Mouse (Mus musculus): ENCODE results near the gene Rbm47. TPM values are rescaled to one million over a fixed set of nuclear protein-coding genes. Genes with fewer than 3 reads are reported as not detected.
A peak's percentile ranks its signal among the peaks of the same experiment; 100 is the strongest.

The Rbm47 gene
- total RNA-seq, 2 experiments from 2014 or later = 0.83 to 0.96 TPM

DNA sequence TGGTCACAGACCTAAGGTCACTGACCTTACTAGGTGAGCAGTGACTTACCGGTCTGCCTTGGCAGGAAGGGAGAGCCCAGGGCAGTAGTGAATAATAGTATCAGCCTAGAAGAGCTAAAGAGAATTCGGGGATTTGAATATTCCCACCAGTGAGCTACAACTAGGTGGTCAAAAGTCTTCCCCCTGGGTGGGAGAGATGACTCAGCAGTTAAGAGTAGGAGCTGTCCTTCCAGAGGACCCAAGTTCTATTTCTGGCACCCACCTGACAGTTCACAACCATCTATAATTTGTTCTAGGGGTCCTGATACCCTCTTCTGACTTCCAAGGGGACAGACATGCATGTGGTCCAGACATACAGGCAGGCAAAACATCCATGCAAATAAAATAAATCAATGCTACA, 102.6 kb downstream of the Rbm47 start:
- intact Hi-C loops (cut with DNase I) = no loop called here
- no peak for DNase-seq

DNA sequence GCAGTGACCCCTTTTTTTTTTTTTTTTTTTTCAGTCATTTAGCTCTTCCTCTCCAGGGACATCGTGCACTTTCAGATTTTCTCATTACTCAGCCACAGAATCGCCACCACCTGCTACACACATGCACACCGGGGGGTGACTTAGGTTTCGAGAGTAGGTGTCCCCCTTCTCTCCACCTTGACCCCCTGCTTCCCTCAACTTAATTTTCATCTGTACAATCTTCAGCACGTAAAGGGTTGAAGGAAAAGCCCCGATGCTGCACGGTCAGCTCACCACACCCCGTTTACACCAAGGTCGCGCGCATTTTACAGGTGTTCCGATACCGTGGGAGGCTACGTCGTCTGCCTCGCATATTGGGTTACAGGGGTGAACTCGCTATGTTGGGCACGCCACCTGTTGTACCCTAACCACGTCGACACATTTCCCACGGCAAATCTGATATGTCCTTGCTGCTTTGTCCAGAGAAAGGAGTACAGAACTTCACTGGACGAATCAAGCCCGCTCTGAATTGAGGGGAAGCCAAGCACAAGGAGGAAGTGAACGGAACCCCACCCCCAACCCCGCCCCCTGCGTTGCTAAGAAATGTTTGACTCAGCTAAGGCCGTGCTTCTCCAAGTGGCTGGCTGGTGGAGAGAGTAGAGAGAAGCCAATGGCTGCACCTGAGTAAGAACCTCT, 103.3 kb downstream of the Rbm47 start:
- intact Hi-C loops (cut with DNase I) = no loop called here
- DNase-seq = no peak

GRCm38 (mm10) chr5:66069133-66069469, 103.8 kb downstream of the Rbm47 start:
- no peak for DNase-seq
- intact Hi-C loops (cut with DNase I) = no loop called here

- no peak for DNase-seq
- intact Hi-C loops (cut with DNase I) = no loop called here
These were observed 104.6 kb downstream of the Rbm47 start for GRCm38 (mm10) chr5:66068068-66068920.

DNA sequence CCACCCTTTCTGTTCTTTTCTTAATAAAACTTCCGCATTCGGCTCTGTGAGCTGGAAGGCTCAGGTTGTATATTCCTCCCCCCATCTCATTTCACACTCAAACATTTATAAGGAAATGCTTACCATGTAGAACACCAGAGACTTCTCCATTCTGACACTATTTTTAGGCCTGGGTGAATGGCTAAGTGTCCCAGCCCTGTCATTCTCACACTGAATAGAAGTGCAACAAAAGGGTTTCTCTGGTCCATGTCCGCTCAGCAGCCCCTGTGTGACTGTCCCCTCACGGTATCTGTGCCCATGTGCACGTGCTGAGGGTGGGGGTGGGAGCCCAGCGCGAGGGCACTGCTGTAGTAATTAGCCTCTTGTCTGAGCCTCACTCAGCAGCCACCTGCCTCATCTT, 105.7 kb downstream of the Rbm47 start:
- no peak for DNase-seq
- intact Hi-C loops (cut with DNase I) = no loop called here

GRCm38 (mm10) chr5:66062930-66063220, 110.0 kb downstream of the Rbm47 start:
- DNase-seq = no peak
- intact Hi-C loops (cut with DNase I) = no loop called here

DNA sequence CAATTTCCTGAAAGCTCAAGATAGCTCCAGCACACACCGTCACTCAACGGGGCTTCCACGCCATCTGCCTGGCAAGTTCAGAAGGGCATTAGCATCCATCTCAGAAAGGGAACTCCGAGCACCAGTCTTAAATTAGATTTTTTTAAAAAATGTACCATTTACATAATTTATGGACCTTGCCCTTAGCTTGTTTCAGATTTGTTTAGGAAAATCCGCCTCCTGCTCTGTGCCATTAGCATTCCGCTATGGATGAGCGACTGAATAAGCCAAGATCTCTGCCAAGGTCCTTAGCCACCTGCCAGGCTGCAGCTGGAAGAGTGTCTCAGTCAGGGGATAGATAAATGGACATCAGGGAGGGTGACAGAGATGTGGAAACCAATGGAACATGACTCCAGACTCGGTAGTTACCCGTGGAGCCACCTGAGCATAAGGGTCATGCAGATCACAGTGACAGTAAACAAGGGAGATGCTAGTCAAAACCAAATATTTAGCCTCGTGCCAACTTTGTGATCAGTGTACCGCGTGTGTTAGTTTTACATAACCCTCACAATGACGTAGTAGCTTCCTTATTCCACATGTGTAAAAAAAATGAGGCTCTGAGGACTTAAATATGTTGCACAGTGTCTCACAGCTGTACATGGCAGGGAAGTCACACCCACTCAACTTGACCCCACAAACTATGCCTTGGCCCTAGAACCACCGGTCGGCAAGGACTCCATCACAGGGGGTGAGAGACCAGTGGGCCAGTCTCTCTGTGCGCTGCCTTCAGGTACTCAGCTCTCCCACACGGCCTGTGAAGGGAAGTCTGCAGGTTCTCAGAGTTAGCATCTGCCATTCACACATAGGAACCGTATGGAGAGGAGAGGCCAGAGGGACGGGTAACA, 110.6 kb downstream of the Rbm47 start:
- DNase-seq = peak; percentile 60
- intact Hi-C loops (cut with DNase I) = no loop called here

DNA sequence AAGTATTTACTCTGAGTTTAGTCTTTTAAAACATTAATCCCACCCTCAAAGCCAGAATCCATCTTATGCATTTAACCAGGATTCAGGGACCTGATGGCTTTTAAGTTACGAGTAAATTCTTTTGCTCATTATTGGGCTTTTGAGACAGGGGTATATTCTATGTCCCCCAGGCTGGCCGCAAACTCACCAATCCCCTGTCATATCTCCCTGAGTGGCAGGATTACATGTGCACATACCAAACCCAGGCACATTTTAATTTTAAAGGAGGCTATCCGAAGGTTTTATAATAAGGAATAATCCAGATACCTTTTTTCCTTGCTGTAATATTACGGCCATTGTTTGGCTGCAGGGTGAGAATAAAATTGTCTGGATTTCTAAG, 111.3 kb downstream of the Rbm47 start:
- no peak for DNase-seq
- intact Hi-C loops (cut with DNase I) = no loop called here

DNA sequence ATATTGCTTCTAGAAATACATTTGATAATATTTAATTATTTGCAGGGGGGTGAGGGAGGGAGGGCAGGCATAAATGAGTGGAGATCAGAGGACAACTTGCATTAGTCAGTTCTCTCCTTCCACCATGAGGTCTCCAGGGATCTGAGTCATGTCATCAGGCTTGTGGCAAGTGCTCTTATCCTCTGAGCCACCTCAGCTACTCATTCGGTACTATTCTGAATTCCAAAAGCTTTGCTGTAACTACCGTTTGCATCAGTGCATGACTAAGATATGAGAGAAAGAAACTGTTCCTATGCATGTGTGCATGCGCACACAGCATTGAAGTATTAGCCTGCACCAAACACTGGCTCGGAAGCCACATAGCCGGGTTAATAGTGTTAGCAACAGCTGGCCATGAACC, 114.1 kb downstream of the Rbm47 start:
- intact Hi-C loops (cut with DNase I) = no loop called here
- no peak for DNase-seq

- intact Hi-C loops (cut with DNase I) = no loop called here
- no peak for DNase-seq
These were observed 116.2 kb downstream of the Rbm47 start for GRCm38 (mm10) chr5:66056680-66057079.

DNA sequence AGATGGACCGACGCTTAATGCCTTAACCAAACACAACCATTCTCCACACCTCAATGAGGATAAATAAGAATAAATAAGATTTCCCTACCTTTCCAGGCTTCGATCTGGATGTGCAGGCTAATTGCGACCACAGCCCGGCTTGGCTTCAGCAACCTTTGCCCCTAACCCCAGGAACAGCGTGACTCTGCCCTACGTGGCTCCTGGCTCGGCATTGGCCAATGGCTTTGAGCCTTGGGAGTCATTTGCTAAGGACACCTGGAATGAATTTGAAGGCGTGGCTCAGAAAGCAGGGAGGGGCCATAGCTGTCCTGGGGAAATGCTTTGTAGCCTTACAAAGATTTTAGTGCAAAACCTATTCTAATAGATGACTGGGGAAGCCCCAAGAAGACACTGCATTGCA, 118.5 kb downstream of the Rbm47 start:
- intact Hi-C loops (cut with DNase I) = no loop called here
- DNase-seq = no peak

DNA sequence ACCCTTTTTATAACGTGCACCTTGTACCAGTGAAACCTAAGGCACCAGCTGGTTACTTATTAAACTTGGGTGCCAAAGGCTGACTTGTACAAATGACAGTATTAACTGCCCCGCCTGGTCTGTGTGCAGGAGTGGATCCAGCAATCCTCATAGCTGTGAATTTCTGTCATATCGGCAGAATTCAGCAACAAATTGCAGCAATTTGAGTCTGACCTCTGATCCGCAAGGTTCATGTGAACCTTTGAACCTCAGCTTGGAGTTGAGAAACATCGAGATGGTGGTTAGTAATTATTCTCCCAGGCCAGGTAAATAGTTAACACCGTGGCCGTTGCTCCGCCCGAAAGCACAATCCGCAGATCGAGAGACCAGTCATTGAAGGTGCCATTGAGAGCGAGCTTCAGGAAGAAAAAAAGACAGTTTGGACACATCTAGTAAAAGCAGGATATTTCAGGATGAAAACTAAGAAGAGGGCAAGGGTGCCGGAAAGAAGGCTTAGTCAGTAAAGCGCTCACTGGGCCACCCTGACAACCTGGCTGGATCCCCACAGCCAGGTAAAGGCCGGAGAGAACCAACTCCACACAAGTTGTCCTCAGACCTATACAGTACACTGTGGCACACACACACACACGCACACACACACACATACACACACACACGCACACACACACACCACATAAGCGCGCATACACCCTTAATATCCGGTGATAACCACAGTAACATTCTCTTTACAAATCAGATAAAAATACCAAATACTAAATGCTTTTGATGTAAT, 120.0 kb downstream of the Rbm47 start:
- no peak for DNase-seq
- intact Hi-C loops (cut with DNase I) = no loop called here

DNA sequence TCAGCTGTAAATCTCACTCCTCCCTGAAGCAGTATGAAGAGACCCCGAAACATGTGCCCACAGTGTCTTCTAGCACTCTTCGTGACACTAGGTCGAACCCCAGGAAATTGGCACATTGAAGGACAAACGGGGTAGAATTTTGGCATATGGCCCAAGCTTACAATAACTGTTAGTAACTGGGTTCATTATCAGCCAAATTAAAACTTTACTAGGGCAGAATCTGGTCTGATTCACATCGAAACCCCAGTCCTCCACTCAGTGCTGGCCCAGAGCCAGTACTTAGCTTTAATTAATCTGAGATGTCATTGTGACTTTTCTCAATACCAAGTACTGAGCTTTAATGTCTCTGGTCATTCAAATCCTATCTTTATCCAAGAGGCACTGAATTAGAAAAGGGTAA, 122.1 kb downstream of the Rbm47 start:
- DNase-seq = no peak

DNA sequence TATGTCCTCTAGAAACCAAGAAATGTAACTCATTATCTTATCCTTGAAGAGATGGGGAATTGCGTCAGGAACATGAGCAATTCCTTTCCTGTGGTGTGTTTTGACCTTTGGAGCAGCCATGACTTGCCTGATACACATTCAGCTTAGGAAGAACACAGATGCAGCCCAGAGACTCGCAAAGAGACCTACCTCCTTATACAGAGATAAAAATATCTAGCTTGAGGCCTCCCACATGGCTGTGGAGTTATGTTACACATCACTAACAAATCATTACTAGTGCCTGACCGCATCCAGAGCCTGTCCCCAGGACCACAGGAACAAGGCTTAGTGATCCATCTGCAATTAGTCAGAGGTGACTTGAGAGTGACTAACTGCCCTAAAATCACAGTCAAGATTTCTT, 126.6 kb downstream of the Rbm47 start:
- no peak for DNase-seq
- intact Hi-C loops (cut with DNase I) = no loop called here

More for the DNA sequence above, 122.1 kb downstream of the Rbm47 start:
- intact Hi-C loops (cut with DNase I) = no loop called here

DNA sequence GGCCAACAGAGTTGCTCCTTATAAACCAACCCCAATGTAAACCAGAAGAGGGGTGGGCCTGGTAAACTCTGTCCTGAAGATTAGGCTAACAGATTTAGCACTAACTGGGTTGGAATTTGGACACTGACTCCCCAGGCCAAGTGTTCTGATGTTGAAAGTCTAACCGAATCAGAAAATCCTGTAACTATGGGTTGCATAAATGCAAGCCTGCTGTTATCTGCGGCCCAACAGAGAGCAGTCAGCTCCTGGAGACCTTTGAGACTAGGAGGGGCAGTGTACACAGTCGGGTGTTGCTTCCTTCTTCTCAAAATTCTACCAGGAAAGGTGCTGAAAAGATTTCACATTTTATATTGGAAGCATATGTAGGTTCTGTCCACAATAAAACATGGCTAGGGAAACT, 129.0 kb downstream of the Rbm47 start:
- no peak for DNase-seq
- intact Hi-C loops (cut with DNase I) = no loop called here

- intact Hi-C loops (cut with DNase I) = no loop called here
- DNase-seq = no peak
These were observed 130.1 kb downstream of the Rbm47 start for GRCm38 (mm10) chr5:66042651-66043340.

DNA sequence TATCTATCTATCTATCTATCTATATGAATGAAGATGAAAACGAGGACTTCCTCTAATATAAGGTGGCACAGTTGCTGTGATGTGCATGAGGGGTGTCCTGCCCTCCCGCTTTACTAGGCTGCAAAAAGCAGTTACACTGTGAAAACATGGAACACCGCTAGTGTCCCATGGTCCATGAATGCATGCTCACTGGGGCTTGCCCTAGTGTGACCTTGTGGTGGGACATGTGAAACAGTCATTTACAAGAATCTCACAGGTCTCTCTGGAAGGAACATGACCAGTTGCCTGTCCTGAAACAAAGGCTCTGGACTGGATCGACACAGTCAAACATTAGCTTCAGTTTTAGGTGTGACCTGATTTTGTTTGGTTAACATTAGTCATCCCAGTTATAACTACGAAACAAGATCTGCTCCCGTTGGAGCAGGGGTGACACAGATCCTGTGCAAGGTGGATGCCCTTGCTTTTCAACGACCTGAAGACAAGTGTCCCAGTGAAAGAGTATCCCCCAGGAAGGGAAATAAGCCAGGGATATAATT, 132.1 kb downstream of the Rbm47 start:
- no peak for DNase-seq
- intact Hi-C loops (cut with DNase I) = no loop called here

- intact Hi-C loops (cut with DNase I) = no loop called here
- no peak for DNase-seq
These were observed 133.1 kb downstream of the Rbm47 start for GRCm38 (mm10) chr5:66039813-66040212.

- DNase-seq = no peak
- intact Hi-C loops (cut with DNase I) = no loop called here
These were observed 135.9 kb downstream of the Rbm47 start for GRCm38 (mm10) chr5:66037066-66037465.

GRCm38 (mm10) chr5:66036440-66037054, 136.4 kb downstream of the Rbm47 start:
- intact Hi-C loops (cut with DNase I) = no loop called here
- no peak for DNase-seq

Data from left cerebral cortex, postnatal 4 days (tissue).